Mouse (Mus musculus) small intestine, adult 2 months (tissue): ENCODE data around the gene Hba-a1.

Experiments
- CTCF ChIP-seq: fragments of 200-500 bp; IDR thresholded peaks from 2 replicates; pipeline ENCODE4 v1.5.1; 2012; ENCODE audit warnings: low read depth, mild to moderate bottlenecking, control low read depth, inconsistent platforms, low read length, moderate library complexity, mixed read lengths; ENCODE audit not compliant: insufficient replicate concordance, insufficient read length; ENCODE audit errors: extremely low read depth
- POLR2A ChIP-seq: fragments of 200-500 bp; IDR thresholded peaks from 2 replicates; pipeline ENCODE4 v1.6.1; 2012; ENCODE audit warnings: low read depth, mild to moderate bottlenecking, control low read depth, inconsistent platforms, low read length, moderate library complexity

- no peak for TF ChIP-seq CTCF
- no peak for TF ChIP-seq POLR2A
Observed at GRCm38 (mm10) chr11:32245614-32246013, 37.7 kb upstream of the Hba-a1 start.
